Mouse (Mus musculus): ENCODE measurements around the gene Nol4l.

Gene Nol4l

DNA sequence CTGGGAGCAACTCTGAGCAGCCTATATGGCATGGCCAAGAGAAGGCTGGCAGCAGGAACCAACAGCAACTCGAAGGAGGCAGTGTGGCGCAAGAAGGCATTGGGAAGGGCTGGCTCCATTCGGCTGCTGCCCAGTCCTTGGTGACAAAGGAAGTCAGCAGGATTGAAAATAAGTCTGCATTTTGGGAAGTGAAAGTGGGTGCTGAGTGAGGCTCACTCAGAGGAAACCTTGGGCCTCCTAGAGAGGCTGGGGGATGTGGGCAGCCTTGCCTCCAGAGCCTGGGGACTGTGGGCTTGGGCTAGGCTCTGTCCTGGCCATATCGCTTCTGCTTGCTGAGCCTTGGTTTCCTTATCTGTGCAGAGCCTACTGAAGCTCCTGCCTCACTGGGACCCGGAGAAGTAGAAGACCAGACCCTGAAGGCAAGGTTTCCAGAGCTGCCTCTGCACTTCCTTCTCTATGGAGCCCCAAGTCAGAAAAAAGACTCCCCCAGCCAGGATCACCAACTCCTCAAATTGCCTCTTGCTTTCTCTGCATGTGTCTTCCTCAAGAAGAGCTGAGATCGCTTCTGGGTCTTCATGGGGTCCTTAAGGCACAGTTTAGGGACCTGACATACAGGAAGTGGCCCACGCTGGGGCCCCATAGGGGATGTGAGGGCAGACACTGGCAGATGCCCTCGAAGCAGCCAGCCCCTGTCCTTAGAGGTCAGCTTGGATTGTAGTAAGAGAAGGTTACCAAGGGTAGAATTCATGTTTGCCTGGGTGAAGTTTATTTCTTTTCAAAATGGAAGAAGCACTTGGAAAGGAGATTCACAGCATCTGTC is 14.3 kb upstream of the Nol4l start:
- no peak for DNase-seq (ENCODE audit: low read depth, low spot score)

- no peak for DNase-seq (ENCODE audit: low read depth, low spot score)
These were observed 13.3 kb upstream of the Nol4l start for GRCm38 (mm10) chr2:153542936-153543668.

GRCm38 (mm10) chr2:153538898-153539297 is 9.1 kb upstream of the Nol4l start:
- no peak for DNase-seq (ENCODE audit: low read depth, low spot score)

DNA sequence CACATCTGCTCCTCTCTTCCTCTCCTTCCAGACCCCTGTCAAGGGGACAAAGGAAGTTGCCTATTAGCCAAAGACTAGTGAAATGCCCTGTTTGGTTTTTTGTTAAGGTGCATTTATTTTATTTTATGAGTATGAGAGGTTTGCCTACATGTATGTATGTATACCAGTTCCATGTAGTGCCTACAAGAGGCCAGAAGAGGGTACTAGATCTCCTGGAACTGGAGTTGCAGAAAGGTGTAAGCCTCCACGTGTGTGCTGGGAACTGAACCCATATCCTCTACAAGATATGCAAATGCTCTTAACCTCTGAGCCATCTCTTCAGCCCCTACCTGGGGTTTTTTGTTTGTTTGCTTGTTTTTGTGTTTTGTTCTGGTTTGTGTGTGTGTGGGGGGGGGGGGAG is 4.2 kb upstream of the Nol4l start:
- no peak for DNase-seq (ENCODE audit: low read depth, low spot score)

DNA sequence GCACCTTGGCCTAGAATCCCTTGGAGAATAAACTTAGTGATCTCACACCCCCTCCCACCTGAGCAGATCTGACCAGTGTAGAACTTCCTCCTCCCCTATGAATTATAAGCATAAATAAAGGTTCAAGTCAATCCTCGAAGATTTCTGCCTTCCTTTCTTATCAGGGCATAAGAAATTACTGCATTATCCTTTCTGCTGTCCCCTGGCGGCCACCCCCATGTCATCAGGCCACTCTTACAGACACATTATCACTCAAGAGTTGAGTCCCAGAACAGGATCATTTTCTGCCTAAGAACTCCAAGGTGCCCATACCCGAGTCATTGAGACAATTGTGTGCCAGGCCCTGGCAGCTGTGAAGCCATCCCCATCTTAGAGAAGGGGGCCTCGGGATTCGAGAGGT is 1.2 kb upstream of the Nol4l start:
- DNase-seq (ENCODE audit: low read depth, low spot score): no peak

DNA sequence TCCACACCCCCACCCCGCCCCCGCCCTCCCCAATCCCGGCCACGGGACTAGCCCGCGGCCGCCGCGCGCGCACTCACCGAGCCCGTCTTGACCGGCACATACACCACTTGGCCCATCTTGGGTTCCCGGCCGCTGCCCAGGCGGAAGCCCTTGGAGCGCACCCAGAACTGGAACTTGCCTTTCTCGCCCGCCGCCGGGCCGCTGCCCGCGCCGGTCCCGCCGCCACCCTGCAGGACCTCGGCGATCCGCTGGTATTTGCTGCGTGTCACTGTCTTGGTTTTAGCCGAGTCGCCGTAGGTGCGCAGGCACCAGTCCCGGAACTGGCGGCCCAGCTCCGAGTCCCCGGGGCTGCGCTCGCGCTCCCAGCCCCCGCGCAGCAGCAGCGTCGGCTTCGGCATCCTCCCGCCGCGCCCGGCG is 398 bp downstream of the Nol4l start:
- no peak for DNase-seq (ENCODE audit: low read depth, low spot score)

DNA sequence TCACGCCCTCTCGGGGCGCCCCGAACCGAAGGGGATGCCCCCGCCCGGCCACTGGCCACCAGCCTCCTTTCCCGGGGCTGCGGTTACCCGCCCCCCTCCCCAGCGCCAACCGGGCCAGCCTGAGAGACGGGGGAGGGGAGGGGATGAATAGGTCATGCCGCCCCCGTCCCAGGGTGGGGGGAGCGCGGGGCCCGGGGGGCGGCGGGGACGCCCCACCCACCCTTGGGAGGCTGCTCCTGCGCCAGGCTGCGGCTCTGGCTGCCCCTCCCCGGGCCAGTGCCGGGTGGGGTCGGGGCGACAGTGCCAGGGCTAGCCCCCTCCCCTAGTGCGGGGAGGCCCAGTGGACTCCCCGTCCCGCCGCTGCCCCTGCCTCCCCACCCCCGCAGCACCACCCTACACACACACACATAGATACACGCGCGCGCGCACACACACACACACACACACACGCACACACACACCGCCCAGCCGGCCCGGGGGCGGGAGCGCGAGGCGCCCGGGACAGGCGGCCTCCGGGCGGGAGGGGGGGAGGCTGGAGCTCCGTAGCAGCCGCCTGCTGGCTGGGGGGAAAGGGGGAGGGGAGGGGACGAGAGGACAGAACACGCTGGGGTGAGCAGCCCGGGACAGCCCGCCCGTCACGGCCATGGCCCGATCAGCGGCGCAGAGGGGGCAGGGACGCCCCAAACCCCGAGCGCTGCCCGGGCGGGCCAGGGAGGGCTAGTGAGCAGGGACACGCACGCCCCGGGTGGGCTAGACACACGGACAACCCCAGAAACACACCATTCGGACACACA is 1.0 kb downstream of the Nol4l start:
- no peak for DNase-seq (ENCODE audit: low read depth, low spot score)

GRCm38 (mm10) chr2:153527580-153528531 is 1.9 kb downstream of the Nol4l start:
- DNase-seq (ENCODE audit: low read depth, low spot score): no peak

- no peak for DNase-seq (ENCODE audit: low read depth, low spot score)
These were observed 2.8 kb downstream of the Nol4l start for GRCm38 (mm10) chr2:153526850-153527530.

- no peak for DNase-seq (ENCODE audit: low read depth, low spot score)
These were observed 3.9 kb downstream of the Nol4l start for GRCm38 (mm10) chr2:153525906-153526311.

- no peak for DNase-seq (ENCODE audit: low read depth, low spot score)
These were observed 5.0 kb downstream of the Nol4l start for GRCm38 (mm10) chr2:153524727-153525126.

DNA sequence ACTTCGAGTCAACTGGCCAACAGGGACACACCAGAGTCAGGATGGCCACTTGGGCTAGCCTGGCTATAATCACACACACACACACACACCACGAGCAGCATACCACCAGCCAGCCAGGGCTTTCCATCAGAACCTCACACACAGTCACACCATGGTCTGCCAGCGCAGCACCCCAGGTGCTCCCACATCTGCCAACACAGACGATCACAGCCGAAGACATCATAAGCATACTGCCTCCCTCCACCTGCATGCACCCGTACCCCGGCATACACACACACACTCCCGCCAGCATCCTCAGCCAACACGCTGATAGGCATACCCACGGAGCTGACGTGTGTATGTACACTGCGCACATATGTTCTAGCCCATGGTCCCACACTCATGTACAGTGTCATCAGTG is 6.1 kb downstream of the Nol4l start:
- DNase-seq (ENCODE audit: low read depth, low spot score): no peak

GRCm38 (mm10) chr2:153523143-153523542 is 6.6 kb downstream of the Nol4l start:
- no peak for DNase-seq (ENCODE audit: low read depth, low spot score)

DNA sequence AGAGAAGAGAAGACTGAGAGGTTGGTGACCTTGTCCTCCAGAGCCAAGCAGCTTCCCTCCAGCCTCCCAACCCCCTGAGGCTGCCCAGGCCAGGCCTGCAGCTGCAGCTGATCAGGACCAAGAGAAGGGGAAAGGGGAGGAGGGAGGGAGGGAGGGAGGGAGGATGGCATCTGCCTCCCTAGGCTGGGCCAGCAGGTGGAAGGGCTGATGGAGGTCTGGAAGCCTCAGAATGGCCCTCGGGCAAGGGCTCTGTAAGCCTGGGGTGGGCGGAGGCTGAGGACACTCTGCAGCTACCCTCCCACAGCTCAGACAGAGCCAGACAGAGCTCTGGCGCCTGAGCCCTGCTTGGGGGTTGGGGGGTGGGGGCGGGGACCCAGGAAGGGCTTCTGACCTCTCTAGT is 7.5 kb downstream of the Nol4l start:
- DNase-seq (ENCODE audit: low read depth, low spot score): no peak

DNA sequence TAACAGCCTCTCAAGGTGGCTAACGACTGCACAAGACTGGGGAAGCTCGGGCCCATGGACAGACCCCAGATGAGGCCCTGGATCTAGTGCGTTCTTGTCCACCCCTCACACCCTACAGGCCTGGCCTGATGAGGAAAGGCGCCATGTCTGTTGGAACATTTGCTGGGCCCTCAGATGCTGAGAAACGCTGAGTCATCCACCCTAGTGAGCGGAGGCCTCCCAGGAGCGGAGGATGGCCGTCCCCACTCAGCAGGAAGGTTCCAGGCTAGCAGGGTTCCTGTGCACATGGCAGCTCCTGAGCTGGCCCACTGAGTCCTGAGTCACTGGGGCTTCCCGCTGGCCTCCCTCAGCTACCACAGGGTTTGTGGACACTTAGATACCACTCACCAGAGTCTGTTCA is 9.7 kb downstream of the Nol4l start:
- DNase-seq (ENCODE audit: low read depth, low spot score): no peak

DNA sequence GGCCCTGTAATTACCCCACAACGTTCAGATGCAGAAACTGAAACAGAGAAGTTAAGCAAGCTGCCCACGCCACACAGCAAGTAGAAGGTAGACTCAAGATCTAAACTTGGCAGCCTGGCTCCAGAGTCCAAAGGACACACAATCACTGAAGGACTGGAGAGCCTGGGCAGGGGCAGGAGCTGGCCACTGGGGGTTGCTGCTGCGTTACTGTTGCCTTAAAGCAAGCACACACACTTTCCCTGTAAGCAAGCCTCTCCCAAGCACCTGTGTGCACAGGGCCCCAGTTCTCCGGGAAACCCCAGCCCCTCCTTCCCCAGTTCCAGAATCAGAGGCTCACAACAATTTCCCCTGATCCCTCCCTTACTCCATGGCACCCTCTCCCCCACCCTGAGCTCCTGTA is 12.8 kb downstream of the Nol4l start:
- no peak for DNase-seq (ENCODE audit: low read depth, low spot score)

DNA sequence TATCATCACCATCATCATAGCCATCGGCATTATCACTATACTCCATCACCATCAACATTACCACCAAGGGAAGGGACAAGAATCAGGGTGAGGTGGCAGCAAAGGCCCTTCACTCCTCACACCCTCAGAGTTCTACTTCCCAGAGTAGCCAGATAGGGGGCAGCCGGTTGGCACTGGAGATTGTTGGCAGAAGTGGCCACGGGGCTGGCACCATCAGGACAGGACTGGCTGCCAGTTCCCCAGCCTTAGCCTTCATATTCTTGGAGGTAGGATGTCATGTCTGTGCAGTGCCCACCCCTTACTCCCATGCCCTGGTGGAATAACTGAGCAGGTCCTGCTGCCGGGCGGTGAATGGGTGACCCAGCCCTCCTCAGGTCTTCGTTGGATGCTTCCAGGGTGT is 14.2 kb downstream of the Nol4l start:
- no peak for DNase-seq (ENCODE audit: low read depth, low spot score)

GRCm38 (mm10) chr2:153514497-153515380 is 15.0 kb downstream of the Nol4l start:
- no peak for DNase-seq (ENCODE audit: low read depth, low spot score)

DNA sequence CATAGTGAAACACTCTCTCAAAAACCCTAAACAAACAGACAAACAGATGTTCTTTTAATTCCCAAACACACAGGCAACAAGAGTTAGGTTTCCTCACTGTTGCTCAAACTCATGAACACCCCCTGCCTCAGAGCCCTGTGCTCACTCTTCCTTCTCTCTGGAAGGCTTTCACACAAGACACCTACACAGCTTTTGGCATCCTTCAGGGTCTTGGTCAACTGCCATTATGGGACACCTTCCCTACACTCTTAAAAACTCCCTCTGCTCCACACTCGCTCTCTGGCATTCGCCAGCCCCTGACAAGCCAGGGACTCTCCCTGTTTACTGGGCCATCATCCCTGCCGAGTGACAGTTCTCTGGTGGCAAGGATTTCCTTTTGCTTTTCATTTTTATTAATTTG is 15.8 kb downstream of the Nol4l start:
- DNase-seq (ENCODE audit: low read depth, low spot score): no peak

Measured in brain, embryonic 18.5 days (tissue).